Mouse (Mus musculus) embryonic fibroblast, embryonic 13.5 days (primary cell): ENCODE measurements at regions not wholly inside any gene's neighbourhood (a gene's known extent, or its start where the extent isn't known, plus 50 kb on each side); places are given as distances from the start of the nearest gene placed in this dataset.

Source experiments
- CTCF ChIP-seq: IDR thresholded peaks from 2 replicates; pipeline ENCODE4 v1.5.1; 2011; ENCODE audit warnings: mild to moderate bottlenecking, control low read depth, low read length, moderate library complexity, borderline replicate concordance; ENCODE audit not compliant: insufficient read depth
- POLR2A ChIP-seq: IDR thresholded peaks from 2 replicates; pipeline ENCODE4 v1.6.1; 2011; ENCODE audit warnings: low read depth, mild to moderate bottlenecking, control low read depth, low read length, moderate library complexity

GRCm38 (mm10) chr1:169367316-169367715, 163.9 kb downstream of the Nuf2 start:
- TF ChIP-seq POLR2A (no peak), CTCF (no peak)
